Comparison of ENCODE assay signal across 7 mouse cellular contexts in the genomic region with DNA sequence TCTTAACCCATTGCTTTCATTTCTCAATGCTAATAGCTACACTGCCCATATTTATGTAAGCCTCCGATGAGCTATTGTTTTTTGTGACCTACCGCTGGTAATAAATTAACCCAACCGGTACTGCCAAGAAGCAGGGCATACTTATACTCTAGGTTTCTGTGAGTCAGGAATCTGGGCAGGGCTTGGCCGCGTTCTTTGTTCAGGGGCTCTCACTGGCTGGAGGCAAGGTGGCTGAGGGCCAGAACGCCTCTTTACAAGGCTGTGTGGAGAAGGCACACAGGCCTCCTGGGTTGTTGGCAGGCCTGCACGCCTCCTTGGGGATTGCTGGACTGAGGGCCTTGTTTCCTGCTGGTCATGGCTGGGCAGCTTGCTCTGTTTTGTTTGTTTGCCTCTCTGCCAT. TPM values are rescaled to one million over a fixed set of nuclear protein-coding genes. Genes with fewer than 3 reads are reported as not detected.
DNase-seq lines count a peak whose midpoint lies in the region; ATAC-seq and TF ChIP-seq lines count a peak whose summit lies in the region.

No protein-coding gene starts in this region.

- no peaks in the 10 kb centered on the region for H3K36me3 ChIP-seq in intestine, postnatal 0 days (ENCODE audit: control insufficient read depth, insufficient read depth)

- intact Hi-C loops in left cerebral cortex, postnatal 36 days (cut with DNase I): no loop called here

- no peak overlapping the region for H3K9ac ChIP-seq in intestine, postnatal 0 days (ENCODE audit: low read depth, low read length)

- H3K4me1 ChIP-seq in intestine, postnatal 0 days (replicated peaks; ENCODE audit: control insufficient read depth, insufficient read depth, low read length): peaks cover 9% of the 10 kb centered on the region
- H3K4me1 ChIP-seq in lung, adult 2 months (ENCODE audit: control insufficient read depth, insufficient read depth, low read length): peaks cover 6% of the 10 kb centered on the region

- no peaks in the 10 kb centered on the region for H3K27me3 ChIP-seq in intestine, postnatal 0 days (replicated peaks; ENCODE audit: control insufficient read depth, insufficient read depth, low read length)

- peak overlapping the region; percentile 46; the same call in 1 of the 2 replicates for H3K4me3 ChIP-seq in intestine, postnatal 0 days (ENCODE audit: low read depth, low read length)
- no peak overlapping the region for H3K4me3 ChIP-seq in lung, adult 2 months (replicated peaks; ENCODE audit: extremely low read depth, low read depth, low read length)

- no peaks in the 10 kb centered on the region for H3K9me3 ChIP-seq in intestine, postnatal 0 days (ENCODE audit: control insufficient read depth)

- TF ChIP-seq CTCF in intestine, postnatal 0 days (IDR thresholded peaks at IDR 0.05; ENCODE audit: low read depth): no peak
- TF ChIP-seq CTCF in lung, adult 2 months (IDR thresholded peaks at IDR 0.05; ENCODE audit: insufficient read depth, low read length): no peak

- WGBS in intestine, postnatal 0 days: 27% methylated on average over 7 of the region's 7 CpGs
- WGBS in lung, adult 2 months: 26% methylated on average over 7 of the region's 7 CpGs

- ATAC-seq in intestine, postnatal 0 days: peak; percentile 64

- H3K27ac ChIP-seq in intestine, postnatal 0 days (ENCODE audit: low read depth, low read length): peak overlapping the region; percentile 88

- no peak; the same call in 1 of the 2 replicates for TF ChIP-seq POLR2A in lung, adult 2 months (IDR thresholded peaks at IDR 0.05; ENCODE audit: borderline replicate concordance, extremely low read depth, low read depth, low read length)

- H3K4me2 ChIP-seq in intestine, postnatal 0 days (replicated peaks; ENCODE audit: low read depth): peak overlapping the region; percentile 68

- DNase-seq in retina, postnatal 1 day: peak; percentile 33
- DNase-seq in retina, embryonic 14.5 days (ENCODE audit: low spot score): no peak
- peak; percentile 56 to 74 for DNase-seq in cerebellum, postnatal 10 days
- DNase-seq in lung, adult 2 months: peak; percentile 76
- peak; percentile 56 for DNase-seq in testis, postnatal 14 days (ENCODE audit: low spot score)
- no peak for DNase-seq in left cerebral cortex, postnatal 36 days (ENCODE audit: low spot score in 2 of 2)

RNA-seq across cellular contexts. Expression of a gene that starts 1.1 kb away (rescaled TPM):
- 13.3 and 14.0 TPM in 2 replicates for polyA plus RNA-seq in intestine, postnatal 0 days (2015; fragmentation: Nextera tagmentation; extraction: Ambion mirVana)
- polyA plus RNA-seq in lung, adult 2 months (2012; rRNA removed): 7.2 and 7.4 TPM in 2 replicates
- total RNA-seq in left cerebral cortex, postnatal 36 days (2021): 100 to 1,000 TPM; 359 to 394 TPM

RNA-seq across cellular contexts. Expression of a gene that starts 45.3 kb away (rescaled TPM):
- 2.5 and 3.1 TPM in 2 replicates for polyA plus RNA-seq in intestine, postnatal 0 days (2015; fragmentation: Nextera tagmentation; extraction: Ambion mirVana)
- 86.5 and 123 TPM in 2 replicates for polyA plus RNA-seq in lung, adult 2 months (2012; rRNA removed)
- 10 to 100 TPM; 19.8 to 20.5 TPM for total RNA-seq in left cerebral cortex, postnatal 36 days (2021)

Comparison
In these comparisons a context has a peak if more than half of its experiments do, and no peak if none do; other contexts are left out.
1. DNase-seq: peak in retina, postnatal 1 day (single experiment), cerebellum, postnatal 10 days (2 of 2), lung, adult 2 months (single experiment) and testis, postnatal 14 days (single experiment); none in retina, embryonic 14.5 days (single experiment) and left cerebral cortex, postnatal 36 days (0 of 2).
2. RNA of a gene that starts 45.3 kb away (polyA plus RNA-seq): 86.5 to 123 TPM in lung, adult 2 months; 2.5 to 3.1 TPM in intestine, postnatal 0 days; every median in the first group is over 10 times any median in the second.